Mouse (Mus musculus) bone marrow, adult 2 months (tissue): ENCODE data around the gene Plk5.

Source experiments
- CTCF ChIP-seq: fragments of 200-500 bp; IDR thresholded peaks from 2 replicates; pipeline ENCODE4 v1.5.1; 2011; ENCODE audit warnings: low read length, control low read depth; ENCODE audit not compliant: control insufficient read depth, insufficient read depth
- POLR2A ChIP-seq: fragments of 200-500 bp; IDR thresholded peaks from 2 replicates; pipeline ENCODE4 v1.6.1; 2011; ENCODE audit warnings: low read depth, mild to moderate bottlenecking, control low read depth, low read length, borderline replicate concordance; ENCODE audit not compliant: control insufficient read depth

DNA sequence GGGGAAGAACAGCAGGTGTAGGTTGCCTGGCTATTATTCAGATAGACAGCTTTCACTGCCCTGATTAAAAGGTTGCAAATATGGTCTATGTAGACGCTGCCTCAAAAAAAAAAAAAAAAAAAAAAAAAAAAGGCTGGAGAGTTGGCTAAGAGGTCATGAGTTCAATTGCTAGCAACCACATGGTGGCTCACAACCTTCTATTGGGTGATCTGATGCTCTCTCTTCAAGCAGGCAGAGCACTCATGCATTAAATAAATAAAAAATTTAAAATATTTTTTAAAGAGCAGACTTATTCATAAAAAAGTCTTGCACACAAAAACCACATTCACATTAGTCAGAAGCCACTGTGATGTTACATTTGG is 41.9 kb downstream of the Plk5 start:
- TF ChIP-seq CTCF = no peak
- TF ChIP-seq POLR2A = no peak
